Mouse (Mus musculus) testis, adult 2 months (tissue): ENCODE data around the gene Fam189a1. TPM values are rescaled to one million over a fixed set of nuclear protein-coding genes. Genes with fewer than 3 reads are reported as not detected.

Experiments
- H3K27ac ChIP-seq: fragments of 200-500 bp; 2 replicates; pipeline ENCODE4 v1.5.1; 2012; ENCODE audit warnings: low read depth, low read length; ENCODE audit not compliant: control insufficient read depth, insufficient read depth
- H3K27me3 ChIP-seq: fragments of 200-500 bp; 2 replicates; pipeline ENCODE4 v1.6.1; 2012; ENCODE audit warnings: mild to moderate bottlenecking, low read length, moderate library complexity; ENCODE audit not compliant: control insufficient read depth, insufficient read depth
- H3K36me3 ChIP-seq: fragments of 200-500 bp; 2 replicates; pipeline ENCODE4 v1.6.1; 2012; ENCODE audit warnings: mild to moderate bottlenecking, low read length; ENCODE audit not compliant: control insufficient read depth, insufficient read depth
- H3K4me1 ChIP-seq: fragments of 200-500 bp; 2 replicates; pipeline ENCODE4 v1.6.1; 2012; ENCODE audit warnings: low read length; ENCODE audit not compliant: control insufficient read depth, insufficient read depth
- H3K4me3 ChIP-seq: fragments of 200-500 bp; 2 replicates; pipeline ENCODE4 v1.5.1; 2012; ENCODE audit warnings: low read depth, mild to moderate bottlenecking, low read length, moderate library complexity, mixed read lengths; ENCODE audit not compliant: control insufficient read depth
- CTCF ChIP-seq: fragments of 200-500 bp; IDR thresholded peaks from 2 replicates; pipeline ENCODE4 v1.5.1; 2012; ENCODE audit warnings: low read depth, mild to moderate bottlenecking, inconsistent platforms, low read length, moderate library complexity; ENCODE audit not compliant: control insufficient read depth, insufficient read depth, insufficient replicate concordance
- POLR2A ChIP-seq: fragments of 200-500 bp; IDR thresholded peaks from 2 replicates; pipeline ENCODE4 v1.6.1; 2012; ENCODE audit warnings: low read depth, mild to moderate bottlenecking, inconsistent platforms, low read length, moderate library complexity; ENCODE audit not compliant: control insufficient read depth
- polyA plus RNA-seq: library from polyadenylated mRNA; depleted of rRNA; stranded (reverse); fragments of >200 nt; gene quantifications from 2 replicates; pipeline ENCODE4 v1.2.3, GENCODE M21; 2012

Gene Fam189a1
- polyA plus RNA-seq, 1 experiment, result 1.1 TPM

- Histone ChIP-seq H3K27ac (no peak overlapping the region), H3K36me3 (no peaks in the 10 kb centered on the region), H3K4me1 (no peaks in the 10 kb centered on the region), H3K4me3 (no peak overlapping the region), H3K27me3 (no peaks in the 10 kb centered on the region)
- TF ChIP-seq POLR2A (no peak), CTCF (no peak)
Observed at GRCm38 (mm10) chr7:64905506-64905905, 250.9 kb downstream of the Fam189a1 start.

- H3K36me3 ChIP-seq, result no peaks in the 10 kb centered on the region
- H3K4me3 ChIP-seq, result no peak overlapping the region
- H3K4me1 ChIP-seq, result no peaks in the 10 kb centered on the region
- no peak overlapping the region for H3K27ac ChIP-seq
- TF ChIP-seq POLR2A (no peak), CTCF (no peak)
- H3K27me3 ChIP-seq, result no peaks in the 10 kb centered on the region
Observed at GRCm38 (mm10) chr7:64900249-64900648, 256.1 kb downstream of the Fam189a1 start.

- Histone ChIP-seq H3K4me1 (no peaks in the 10 kb centered on the region), H3K27ac (no peak overlapping the region), H3K36me3 (no peaks in the 10 kb centered on the region), H3K27me3 (no peaks in the 10 kb centered on the region), H3K4me3 (no peak overlapping the region)
- TF ChIP-seq CTCF (no peak), POLR2A (no peak)
Observed at GRCm38 (mm10) chr7:64896587-64896986, 259.8 kb downstream of the Fam189a1 start.

GRCm38 (mm10) chr7:64895685-64896101, 260.7 kb downstream of the Fam189a1 start:
- Histone ChIP-seq H3K27me3 (no peaks in the 10 kb centered on the region), H3K36me3 (no peaks in the 10 kb centered on the region)

GRCm38 (mm10) chr7:64891139-64891538, 265.2 kb downstream of the Fam189a1 start:
- no peak overlapping the region for H3K4me3 ChIP-seq
- H3K27ac ChIP-seq, result no peak overlapping the region
- H3K36me3 ChIP-seq, result no peaks in the 10 kb centered on the region
- no peaks in the 10 kb centered on the region for H3K27me3 ChIP-seq
- no peak for TF ChIP-seq POLR2A
- TF ChIP-seq CTCF, result no peak
- H3K4me1 ChIP-seq, result no peaks in the 10 kb centered on the region

More at GRCm38 (mm10) chr7:64895685-64896101, 260.7 kb downstream of the Fam189a1 start:
- Histone ChIP-seq H3K4me1 (no peaks in the 10 kb centered on the region), H3K27ac (no peak overlapping the region), H3K4me3 (no peak overlapping the region)
- TF ChIP-seq POLR2A (no peak), CTCF (no peak)

- no peaks in the 10 kb centered on the region for H3K27me3 ChIP-seq
- H3K4me1 ChIP-seq, result no peaks in the 10 kb centered on the region
- TF ChIP-seq CTCF (no peak), POLR2A (no peak)
- no peaks in the 10 kb centered on the region for H3K36me3 ChIP-seq
- H3K27ac ChIP-seq, result no peak overlapping the region
- no peak overlapping the region for H3K4me3 ChIP-seq
Observed at GRCm38 (mm10) chr7:64889919-64890318, 266.5 kb downstream of the Fam189a1 start.

GRCm38 (mm10) chr7:64884187-64884862, 272.0 kb downstream of the Fam189a1 start:
- H3K4me3 ChIP-seq, result no peak overlapping the region
- H3K27me3 ChIP-seq, result no peaks in the 10 kb centered on the region
- TF ChIP-seq CTCF, result no peak
- no peak for TF ChIP-seq POLR2A
- no peak overlapping the region for H3K27ac ChIP-seq
- no peaks in the 10 kb centered on the region for H3K4me1 ChIP-seq
- H3K36me3 ChIP-seq, result no peaks in the 10 kb centered on the region

GRCm38 (mm10) chr7:64882243-64882642, 274.1 kb downstream of the Fam189a1 start:
- H3K4me3 ChIP-seq, result no peak overlapping the region
- H3K27me3 ChIP-seq, result no peaks in the 10 kb centered on the region
- no peak overlapping the region for H3K27ac ChIP-seq
- no peaks in the 10 kb centered on the region for H3K36me3 ChIP-seq
- no peak for TF ChIP-seq POLR2A
- TF ChIP-seq CTCF, result no peak
- no peaks in the 10 kb centered on the region for H3K4me1 ChIP-seq
